Mouse (Mus musculus) forebrain, embryonic 10.5 days (tissue): ENCODE measurements around the gene Akap6. TPM values are rescaled to one million over a fixed set of nuclear protein-coding genes. Genes with fewer than 3 reads are reported as not detected.
A peak's percentile ranks its signal among the peaks of the same experiment; 100 is the strongest.

Experiments
- DNase-seq: peaks from one replicate; pipeline ENCODE4 v3.0.0-alpha.2; 2017; ENCODE audit warnings: low spot score; ENCODE audit errors: extremely low spot score
- H3K27ac ChIP-seq: fragments of 300-500 bp; sonication (generic); 2 replicates; pipeline ENCODE4 v1.5.1; 2016; ENCODE audit warnings: mild to moderate bottlenecking
- H3K27me3 ChIP-seq: fragments of 300-500 bp; sonication (generic); 2 replicates; pipeline ENCODE4 v1.6.1; 2016; ENCODE audit warnings: mild to moderate bottlenecking; ENCODE audit not compliant: poor library complexity, severe bottlenecking
- H3K36me3 ChIP-seq: fragments of 300-500 bp; sonication (generic); replicated peaks from 2 replicates; pipeline ENCODE4 v1.6.1; 2016; ENCODE audit warnings: mild to moderate bottlenecking, moderate library complexity
- H3K4me1 ChIP-seq: fragments of 300-500 bp; sonication (generic); 2 replicates; pipeline ENCODE4 v1.6.1; 2016
- H3K4me3 ChIP-seq: fragments of 300-500 bp; sonication (generic); 2 replicates; pipeline ENCODE4 v1.5.1; 2016; ENCODE audit warnings: mild to moderate bottlenecking, moderate library complexity
- H3K9me3 ChIP-seq: fragments of 300-500 bp; sonication (generic); 2 replicates; pipeline ENCODE4 v1.6.1; 2016; ENCODE audit warnings: mild to moderate bottlenecking, moderate library complexity
- WGBS: fragments of 180-500 bp; shearing (Covaris S2); methylation state at CpG from one replicate; pipeline ENCODE4 v1.1.7; 2016; 5-methylcytosine and 5-hydroxymethylcytosine counted together
- polyA plus RNA-seq: library from polyadenylated mRNA; unstranded; fragments of >200 nt; fragmentation: Nextera tagmentation; extraction: Ambion mirVana; gene quantifications from 2 replicates; pipeline ENCODE4 v1.2.1, GENCODE M21; 2016

Akap6 gene
- polyA plus RNA-seq, 1 experiment from 2014 or later, result 3.0 TPM

- H3K27me3 ChIP-seq, result peaks cover 6% of the 10 kb centered on the region; the same call in 1 of the 2 replicates
- peak; percentile 19 for DNase-seq
- WGBS, result 18% methylated on average over 5 of the region's 5 CpGs
- H3K36me3 ChIP-seq, result no peaks in the 10 kb centered on the region
- peak overlapping the region; percentile 87 for H3K27ac ChIP-seq
- no peaks in the 10 kb centered on the region for H3K9me3 ChIP-seq
- H3K4me1 ChIP-seq, result peaks cover 44% of the 10 kb centered on the region
- peak overlapping the region; percentile 47 for H3K4me3 ChIP-seq
These were observed 780 bp upstream of the Akap6 start for GRCm38 (mm10) chr12:52698276-52698930.

- Histone ChIP-seq H3K4me1 (peaks cover 48% of the 10 kb centered on the region), H3K27ac (peak overlapping the region; percentile 87), H3K36me3 (no peaks in the 10 kb centered on the region), H3K27me3 (peaks cover 6% of the 10 kb centered on the region; the same call in 1 of the 2 replicates), H3K9me3 (no peaks in the 10 kb centered on the region), H3K4me3 (peak overlapping the region; percentile 47)
- WGBS, result 23% methylated on average over 15 of the region's 15 CpGs
- peak; percentile 27 for DNase-seq
These were observed 946 bp downstream of the Akap6 start for GRCm38 (mm10) chr12:52699961-52700696.

GRCm38 (mm10) chr12:52700697-52701191, 1.6 kb downstream of the Akap6 start:
- peak overlapping the region; percentile 47 for H3K4me3 ChIP-seq
- peak; percentile 40 for DNase-seq
- H3K36me3 ChIP-seq, result no peaks in the 10 kb centered on the region
- WGBS, result 21% methylated on average over 15 of the region's 15 CpGs
- peaks cover 48% of the 10 kb centered on the region for H3K4me1 ChIP-seq
- H3K27me3 ChIP-seq, result peaks cover 6% of the 10 kb centered on the region; the same call in 1 of the 2 replicates
- no peaks in the 10 kb centered on the region for H3K9me3 ChIP-seq
- H3K27ac ChIP-seq, result peak overlapping the region; percentile 87

GRCm38 (mm10) chr12:52701201-52701641, 2.0 kb downstream of the Akap6 start:
- Histone ChIP-seq H3K9me3 (no peaks in the 10 kb centered on the region), H3K4me3 (peak overlapping the region; percentile 47), H3K36me3 (no peaks in the 10 kb centered on the region), H3K27ac (peak overlapping the region; percentile 87), H3K27me3 (peaks cover 6% of the 10 kb centered on the region; the same call in 1 of the 2 replicates), H3K4me1 (peaks cover 48% of the 10 kb centered on the region)
- peak; percentile 40 for DNase-seq
- WGBS, result 24% methylated on average over 9 of the region's 9 CpGs

- Histone ChIP-seq H3K27ac (no peak overlapping the region), H3K9me3 (no peaks in the 10 kb centered on the region), H3K36me3 (no peaks in the 10 kb centered on the region), H3K27me3 (peaks cover 6% of the 10 kb centered on the region; the same call in 1 of the 2 replicates), H3K4me1 (peaks cover 46% of the 10 kb centered on the region), H3K4me3 (no peak overlapping the region)
- 91% methylated on average over 12 of the region's 12 CpGs for WGBS
- no peak for DNase-seq
These were observed 3.3 kb downstream of the Akap6 start for GRCm38 (mm10) chr12:52702368-52702967.

GRCm38 (mm10) chr12:52704081-52704480, 4.9 kb downstream of the Akap6 start:
- Histone ChIP-seq H3K4me1 (peaks cover 30% of the 10 kb centered on the region), H3K27ac (no peak overlapping the region), H3K4me3 (no peak overlapping the region), H3K9me3 (no peaks in the 10 kb centered on the region), H3K27me3 (peaks cover 6% of the 10 kb centered on the region; the same call in 1 of the 2 replicates), H3K36me3 (no peaks in the 10 kb centered on the region)
- 84% methylated on average over 4 of the region's 4 CpGs for WGBS
- DNase-seq, result no peak

GRCm38 (mm10) chr12:52704810-52705209, 5.6 kb downstream of the Akap6 start:
- H3K27ac ChIP-seq, result no peak overlapping the region
- peaks cover 22% of the 10 kb centered on the region for H3K4me1 ChIP-seq
- H3K4me3 ChIP-seq, result no peak overlapping the region
- H3K9me3 ChIP-seq, result no peaks in the 10 kb centered on the region
- WGBS, result 39% methylated on average over 3 of the region's 3 CpGs
- no peaks in the 10 kb centered on the region for H3K36me3 ChIP-seq
- DNase-seq, result no peak
- H3K27me3 ChIP-seq, result peaks cover 6% of the 10 kb centered on the region; the same call in 1 of the 2 replicates

- no peaks in the 10 kb centered on the region for H3K27me3 ChIP-seq
- no peak overlapping the region for H3K4me3 ChIP-seq
- no peaks in the 10 kb centered on the region for H3K9me3 ChIP-seq
- no peak overlapping the region for H3K27ac ChIP-seq
- WGBS, result 88% methylated on average over 3 of the region's 3 CpGs
- H3K4me1 ChIP-seq, result no peaks in the 10 kb centered on the region
- no peaks in the 10 kb centered on the region for H3K36me3 ChIP-seq
- DNase-seq, result no peak
These were observed 12.2 kb downstream of the Akap6 start for GRCm38 (mm10) chr12:52711382-52711781.

- no peak overlapping the region for H3K4me3 ChIP-seq
- H3K27ac ChIP-seq, result no peak overlapping the region
- DNase-seq, result no peak
- 86% methylated on average over 7 of the region's 7 CpGs for WGBS
- H3K4me1 ChIP-seq, result no peaks in the 10 kb centered on the region
- no peaks in the 10 kb centered on the region for H3K36me3 ChIP-seq
- no peaks in the 10 kb centered on the region for H3K27me3 ChIP-seq
- H3K9me3 ChIP-seq, result no peaks in the 10 kb centered on the region
These were observed 12.9 kb downstream of the Akap6 start for GRCm38 (mm10) chr12:52711857-52712640.

- H3K4me3 ChIP-seq, result no peak overlapping the region
- no peaks in the 10 kb centered on the region for H3K4me1 ChIP-seq
- WGBS, result 86% methylated on average over 6 of the region's 6 CpGs
- DNase-seq, result no peak
- H3K27ac ChIP-seq, result no peak overlapping the region
- H3K9me3 ChIP-seq, result no peaks in the 10 kb centered on the region
- H3K36me3 ChIP-seq, result no peaks in the 10 kb centered on the region
- H3K27me3 ChIP-seq, result no peaks in the 10 kb centered on the region
These were observed 19.2 kb downstream of the Akap6 start for GRCm38 (mm10) chr12:52718392-52718791.

GRCm38 (mm10) chr12:52719232-52719631, 20.0 kb downstream of the Akap6 start:
- WGBS, result 93% methylated on average over 9 of the region's 9 CpGs
- no peaks in the 10 kb centered on the region for H3K4me1 ChIP-seq
- DNase-seq, result no peak
- no peak overlapping the region for H3K4me3 ChIP-seq
- H3K27me3 ChIP-seq, result no peaks in the 10 kb centered on the region
- H3K9me3 ChIP-seq, result no peaks in the 10 kb centered on the region
- no peak overlapping the region for H3K27ac ChIP-seq
- no peaks in the 10 kb centered on the region for H3K36me3 ChIP-seq

GRCm38 (mm10) chr12:52719681-52720080, 20.5 kb downstream of the Akap6 start:
- Histone ChIP-seq H3K4me3 (no peak overlapping the region), H3K4me1 (no peaks in the 10 kb centered on the region), H3K9me3 (no peaks in the 10 kb centered on the region), H3K36me3 (no peaks in the 10 kb centered on the region), H3K27ac (no peak overlapping the region), H3K27me3 (no peaks in the 10 kb centered on the region)
- 89% methylated on average over 5 of the region's 5 CpGs for WGBS
- DNase-seq, result no peak
